Mouse (Mus musculus) ES-E14 (cell line): ENCODE results near the gene Nr1i3.

Experiments
- CHD2 ChIP-seq: IDR thresholded peaks from 2 replicates; pipeline ENCODE4 v1.6.1; 2014; ENCODE audit warnings: mild to moderate bottlenecking, low read depth, low read length, inconsistent platforms
- HCFC1 ChIP-seq: IDR thresholded peaks from 2 replicates; pipeline ENCODE4 v1.6.1; 2012; ENCODE audit warnings: low read length, inconsistent platforms, borderline replicate concordance; ENCODE audit not compliant: insufficient read depth
- MAFK ChIP-seq: IDR thresholded peaks from 2 replicates; pipeline ENCODE4 v1.6.1; 2014; ENCODE audit warnings: mild to moderate bottlenecking, low read depth, low read length, inconsistent platforms; ENCODE audit not compliant: insufficient read depth
- ZC3H11A ChIP-seq: IDR thresholded peaks from 2 replicates; pipeline ENCODE4 v1.6.1; 2012; ENCODE audit warnings: low read depth, mild to moderate bottlenecking, inconsistent platforms, low read length, borderline replicate concordance
- ZNF384 ChIP-seq: IDR thresholded peaks from 2 replicates; pipeline ENCODE4 v1.6.1; 2012; ENCODE audit warnings: low read depth, low read length, inconsistent platforms

DNA sequence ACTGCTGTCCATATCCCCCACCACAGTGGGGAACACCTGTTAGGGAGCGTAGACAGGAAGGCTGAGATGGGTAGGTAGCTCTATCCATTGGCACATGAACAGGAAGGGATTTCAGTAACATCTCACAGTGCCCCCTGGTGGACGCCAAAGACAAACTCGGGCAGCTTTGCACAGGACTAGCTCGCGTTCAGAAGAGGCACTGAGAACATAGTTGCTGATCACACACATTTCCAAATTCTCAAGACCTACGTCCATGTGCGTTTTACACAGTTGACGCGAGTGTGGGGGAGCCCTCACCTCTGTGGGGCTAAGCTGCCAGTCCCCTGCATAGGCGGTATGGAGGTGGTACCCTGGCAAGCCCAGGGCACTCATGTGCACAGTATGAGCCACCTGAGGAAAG is 7.1 kb downstream of the Nr1i3 start:
- TF ChIP-seq CHD2 = no peak
- peak; percentile 47; the same call in 1 of the 2 replicates for TF ChIP-seq HCFC1
- TF ChIP-seq ZC3H11A = peak; percentile 34; the same call in 1 of the 2 replicates
- no peak for TF ChIP-seq ZNF384
- TF ChIP-seq MAFK = peak; percentile 46; the same call in 1 of the 2 replicates
